ENCODE assay signal across 10 mouse cellular contexts in genomic region chr8:92129241-92130015, GRCm38 (mm10).
DNase-seq lines count a peak whose midpoint lies in the region; ATAC-seq and TF ChIP-seq lines count a peak whose summit lies in the region.
"Had no signal": no experiment of that assay in that cellular context is flagged by ENCODE, and none has a peak within 500 bp of the region (broad histone marks: within the 10 kb centered on the region; RNA-seq: fewer than 3 reads in every experiment).

No protein-coding gene starts in this region.

- no peaks in the 10 kb centered on the region for H3K9me3 ChIP-seq in heart, embryonic 16.5 days (replicated peaks; ENCODE audit: control insufficient read depth, low read length)
- no peaks in the 10 kb centered on the region for H3K9me3 ChIP-seq in heart, embryonic 11.5 days (replicated peaks; ENCODE audit: control insufficient read depth, low read length)
- H3K9me3 ChIP-seq in lung, embryonic 15.5 days: no peaks in the 10 kb centered on the region
- no peaks in the 10 kb centered on the region for H3K9me3 ChIP-seq in liver, postnatal 0 days (ENCODE audit: low read length)
- H3K9me3 ChIP-seq: forebrain, embryonic 12.5 days; limb, embryonic 13.5 days had no signal

- WGBS in heart, embryonic 16.5 days: 64% methylated on average over 6 of the region's 6 CpGs
- 73% methylated on average over 6 of the region's 6 CpGs for WGBS in heart, embryonic 11.5 days (ENCODE audit: insufficient replicate concordance)
- WGBS in lung, embryonic 15.5 days: 31% methylated on average over 6 of the region's 6 CpGs
- WGBS in liver, postnatal 0 days (ENCODE audit: insufficient replicate concordance): 67% methylated on average over 6 of the region's 6 CpGs

- peak overlapping the region; percentile 31; the same call in 1 of the 2 replicates for H3K27ac ChIP-seq in heart, embryonic 16.5 days (ENCODE audit: low read length)
- no peak overlapping the region for H3K27ac ChIP-seq in heart, embryonic 11.5 days (ENCODE audit: low read depth, low read length)
- peak overlapping the region; percentile 44 for H3K27ac ChIP-seq in lung, embryonic 15.5 days
- H3K27ac ChIP-seq in liver, postnatal 0 days (ENCODE audit: low read depth): no peak overlapping the region
- H3K27ac ChIP-seq: forebrain, embryonic 12.5 days; limb, embryonic 13.5 days had no signal

- no peaks in the 10 kb centered on the region for H3K27me3 ChIP-seq in heart, embryonic 16.5 days (ENCODE audit: control insufficient read depth, insufficient read depth, low read length)
- 0 out of 2 replicates have a peak, but pooled peaks cover 2% of the 10 kb centered on the region for H3K27me3 ChIP-seq in heart, embryonic 11.5 days (ENCODE audit: control insufficient read depth, insufficient read depth, low read length)
- peaks cover 21% of the 10 kb centered on the region; the same call in 1 of the 2 replicates for H3K27me3 ChIP-seq in lung, embryonic 15.5 days
- H3K27me3 ChIP-seq in liver, postnatal 0 days (ENCODE audit: insufficient read depth, low read length): 0 out of 2 replicates have a peak, but pooled peaks cover 3% of the 10 kb centered on the region

- no peak overlapping the region for H3K4me3 ChIP-seq in heart, embryonic 16.5 days (ENCODE audit: low read length)
- no peak overlapping the region for H3K4me3 ChIP-seq in heart, embryonic 11.5 days (ENCODE audit: low read depth, low read length)
- no peak overlapping the region for H3K4me3 ChIP-seq in lung, embryonic 15.5 days
- no peak overlapping the region for H3K4me3 ChIP-seq in liver, postnatal 0 days (ENCODE audit: low read depth, low read length)
- H3K4me3 ChIP-seq: forebrain, embryonic 12.5 days; limb, embryonic 13.5 days had no signal

- H3K4me2 ChIP-seq in heart, embryonic 16.5 days (ENCODE audit: low read depth, low read length): no peak overlapping the region
- no peak overlapping the region for H3K4me2 ChIP-seq in heart, embryonic 11.5 days
- no peak overlapping the region for H3K4me2 ChIP-seq in lung, embryonic 15.5 days
- no peak overlapping the region for H3K4me2 ChIP-seq in liver, postnatal 0 days (ENCODE audit: low read depth, low read length)
- H3K4me2 ChIP-seq: forebrain, embryonic 12.5 days; limb, embryonic 13.5 days had no signal

- ATAC-seq in heart, embryonic 16.5 days (replicated peaks; ENCODE audit: extremely low read depth, insufficient read depth, low FRiP score): no peak
- ATAC-seq in heart, embryonic 11.5 days (replicated peaks; ENCODE audit: insufficient number of reproducible peaks, low FRiP score, low TSS enrichment): no peak
- 0 out of 2 replicates have a peak, but pooled peaks have one; percentile 65 for ATAC-seq in lung, embryonic 15.5 days (ENCODE audit: borderline replicate concordance, extremely low read depth, low FRiP score, low TSS enrichment)
- no peak for ATAC-seq in liver, postnatal 0 days

- DNase-seq in 3T3-L1 (ENCODE audit: low read depth, low spot score): peak; percentile 11
- DNase-seq in cerebellum, adult 8-10 months: peak; percentile 5
- no peak for DNase-seq in liver, postnatal 0 days
- no peak for DNase-seq in embryo, embryonic 10 days (ENCODE audit: low spot score)
- no peak for DNase-seq in urinary bladder, adult 18-20 months (ENCODE audit: low spot score in 2 of 2)

- no peak overlapping the region for H3K9ac ChIP-seq in heart, embryonic 16.5 days (ENCODE audit: low read length)
- H3K9ac ChIP-seq in heart, embryonic 11.5 days (ENCODE audit: low read depth, low read length): no peak overlapping the region
- H3K9ac ChIP-seq in lung, embryonic 15.5 days: no peak overlapping the region
- H3K9ac ChIP-seq in liver, postnatal 0 days (replicated peaks): no peak overlapping the region
- H3K9ac ChIP-seq: forebrain, embryonic 12.5 days; limb, embryonic 13.5 days had no signal

- no peak for TF ChIP-seq EP300 in liver, postnatal 0 days (IDR thresholded peaks at IDR 0.05; ENCODE audit: low read depth)

- TF ChIP-seq CTCF in liver, postnatal 0 days (IDR thresholded peaks at IDR 0.05; ENCODE audit: low read depth): no peak

- H3K4me1 ChIP-seq in heart, embryonic 16.5 days (ENCODE audit: control insufficient read depth, insufficient read depth, low read length): peaks cover 24% of the 10 kb centered on the region
- peaks cover 13% of the 10 kb centered on the region for H3K4me1 ChIP-seq in heart, embryonic 11.5 days (ENCODE audit: control insufficient read depth, insufficient read depth, low read length)
- H3K4me1 ChIP-seq in lung, embryonic 15.5 days: peaks cover 22% of the 10 kb centered on the region
- 0 out of 2 replicates have a peak, but pooled peaks cover 2% of the 10 kb centered on the region for H3K4me1 ChIP-seq in liver, postnatal 0 days (ENCODE audit: insufficient read depth)

- H3K36me3 ChIP-seq in heart, embryonic 16.5 days (ENCODE audit: control insufficient read depth, insufficient read depth): no peaks in the 10 kb centered on the region
- H3K36me3 ChIP-seq in heart, embryonic 11.5 days (ENCODE audit: control insufficient read depth, insufficient read depth, low read length): no peaks in the 10 kb centered on the region
- H3K36me3 ChIP-seq in lung, embryonic 15.5 days: no peaks in the 10 kb centered on the region
- H3K36me3 ChIP-seq in liver, postnatal 0 days (replicated peaks; ENCODE audit: insufficient read depth, low read length): no peaks in the 10 kb centered on the region
- H3K36me3 ChIP-seq: forebrain, embryonic 12.5 days; limb, embryonic 13.5 days had no signal

Comparison
In these comparisons a context has a peak if more than half of its experiments do, and no peak if none do; other contexts are left out.
1. H3K27ac ChIP-seq: peak in heart, embryonic 16.5 days (single experiment) and lung, embryonic 15.5 days (single experiment); none in heart, embryonic 11.5 days (single experiment) and liver, postnatal 0 days (single experiment).
2. DNase-seq: peak in 3T3-L1 (single experiment) and cerebellum, adult 8-10 months (single experiment); none in liver, postnatal 0 days (single experiment), embryo, embryonic 10 days (single experiment) and urinary bladder, adult 18-20 months (0 of 2).